In the genomic region with DNA sequence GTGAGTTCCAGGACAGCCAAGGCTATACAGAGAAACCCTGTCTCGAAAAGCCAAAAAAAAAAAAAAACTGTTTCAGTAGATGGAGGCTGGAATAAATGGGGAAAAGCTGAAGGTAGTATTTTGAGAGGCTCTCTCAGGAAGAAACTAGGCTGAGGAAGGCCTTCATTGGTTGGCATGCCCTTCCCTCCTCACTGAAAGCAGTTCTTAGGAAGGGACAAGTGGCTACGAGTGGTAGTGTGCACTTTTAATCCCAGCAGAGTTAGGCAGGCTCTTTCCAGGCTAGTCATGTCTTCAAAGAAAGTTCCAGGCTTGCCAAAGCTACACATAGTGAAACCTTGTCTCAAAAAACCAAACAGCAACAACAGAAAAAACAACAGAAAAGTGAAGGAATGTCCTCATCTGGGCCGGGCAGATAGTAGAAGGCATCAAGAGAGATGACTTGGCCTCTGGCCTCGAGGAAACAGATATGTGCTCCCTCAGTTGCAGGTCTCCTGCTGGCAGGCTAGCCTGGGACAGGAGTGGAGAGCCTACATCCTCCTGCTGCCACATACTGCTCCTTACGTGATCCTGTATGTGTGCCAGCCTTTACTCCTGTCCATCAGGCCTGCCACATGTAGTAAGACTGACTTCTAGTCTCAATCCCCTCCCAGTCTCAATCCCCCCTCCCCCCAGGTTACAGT, we compare ENCODE assay signal across 12 mouse cellular contexts.
"Had no signal": no experiment of that assay in that cellular context is flagged by ENCODE, and none has a peak within 500 bp of the region (broad histone marks: within the 10 kb centered on the region; RNA-seq: fewer than 3 reads in every experiment).

No protein-coding gene starts in this region.

- H3K9ac ChIP-seq: hindbrain, embryonic 15.5 days; limb, embryonic 12.5 days; lung, embryonic 15.5 days; midbrain, embryonic 15.5 days; neural tube, embryonic 12.5 days had no signal

- DNase-seq: kidney, adult 8-10 months; kidney, postnatal 25 days; layer of hippocampus, postnatal 36 days; thymus, adult 18-20 months; thymus, postnatal 14 days had no signal

- H3K4me3 ChIP-seq: hindbrain, embryonic 15.5 days; limb, embryonic 12.5 days; lung, embryonic 15.5 days; midbrain, embryonic 15.5 days; neural tube, embryonic 12.5 days had no signal

- H3K27me3 ChIP-seq: hindbrain, embryonic 15.5 days; limb, embryonic 12.5 days; lung, embryonic 15.5 days; midbrain, embryonic 15.5 days; neural tube, embryonic 12.5 days had no signal

- H3K9me3 ChIP-seq: hindbrain, embryonic 15.5 days; limb, embryonic 12.5 days; lung, embryonic 15.5 days; midbrain, embryonic 15.5 days; neural tube, embryonic 12.5 days had no signal

- H3K27ac ChIP-seq: hindbrain, embryonic 15.5 days; limb, embryonic 12.5 days; lung, embryonic 15.5 days; midbrain, embryonic 15.5 days; neural tube, embryonic 12.5 days had no signal

- H3K4me2 ChIP-seq: hindbrain, embryonic 15.5 days; limb, embryonic 12.5 days; lung, embryonic 15.5 days; midbrain, embryonic 11.5 days; midbrain, embryonic 15.5 days; neural tube, embryonic 12.5 days had no signal

- ATAC-seq: intestine, postnatal 0 days; midbrain, embryonic 15.5 days had no signal

- H3K36me3 ChIP-seq: lung, embryonic 15.5 days; midbrain, embryonic 15.5 days had no signal
